Mouse (Mus musculus) activated CD4-positive, CD25-positive, alpha-beta regulatory T cell, adult 4 months (primary cell): ENCODE results near the gene Slc24a4. TPM values are rescaled to one million over a fixed set of nuclear protein-coding genes. Genes with fewer than 3 reads are reported as not detected.
"Not testable (repeated sequence)": the region's sequence is repeated elsewhere in the genome, so short reads cannot be mapped to it uniquely, and the experiment has no call there.

Source experiments
- ATAC-seq: one replicate; pipeline ENCODE4 v1.8.0; 2017
- polyA plus RNA-seq, 2 experiments: library from polyadenylated mRNA; unstranded; fragments of 100-300 nt; shearing (Covaris generic); gene quantifications; one replicate each; pipeline ENCODE4 v1.2.1; 2017

Gene Slc24a4
- polyA plus RNA-seq, 2 experiments from 2014 or later: not detected

DNA sequence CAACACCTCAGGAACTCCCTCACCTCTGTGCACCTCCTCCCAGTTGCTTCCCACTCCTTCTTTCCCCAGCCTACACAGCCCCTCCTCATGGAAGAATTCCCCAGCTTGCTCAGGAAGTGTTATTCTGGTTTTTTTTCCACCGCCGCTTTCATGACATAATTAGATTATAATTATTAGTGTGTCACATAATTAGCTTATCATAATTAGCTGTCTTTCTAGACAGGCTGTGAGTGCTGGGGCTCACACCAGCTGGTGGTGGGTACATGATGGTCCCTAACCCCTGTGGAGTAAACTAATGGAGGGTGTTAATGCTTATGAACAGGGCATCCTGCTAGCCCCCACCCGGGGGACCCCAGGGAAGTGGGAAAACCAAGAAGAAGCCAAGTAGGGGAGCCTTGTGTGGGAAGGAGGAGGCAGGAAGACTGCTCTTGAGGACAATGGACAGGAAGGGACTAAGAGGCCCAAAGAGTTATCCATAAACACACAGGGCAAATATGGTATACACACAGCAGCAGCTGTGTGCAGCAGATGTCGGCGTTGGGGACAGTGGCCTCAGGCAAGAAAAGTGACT is 38.2 kb downstream of the Slc24a4 start:
- no peak for ATAC-seq

DNA sequence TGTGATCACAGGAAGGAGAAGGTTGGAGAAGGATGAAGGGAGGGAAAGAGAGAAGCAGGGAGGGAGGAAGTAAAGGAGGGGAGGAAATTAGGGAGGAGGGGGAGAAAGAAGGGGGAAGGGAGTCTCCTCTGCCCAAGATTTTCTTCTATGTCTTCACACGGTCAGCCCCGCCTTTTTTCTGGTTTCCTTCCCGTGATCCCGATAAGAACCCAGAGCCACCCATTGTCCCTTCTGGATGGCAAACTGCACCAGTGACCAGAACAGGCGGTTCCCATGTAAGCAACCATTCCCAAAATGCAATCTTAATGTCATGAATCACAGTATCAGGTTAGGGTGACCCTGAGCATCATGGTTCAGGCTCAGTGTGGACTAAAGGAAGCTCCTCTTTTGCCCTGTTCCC is 38.8 kb downstream of the Slc24a4 start:
- no peak for ATAC-seq

DNA sequence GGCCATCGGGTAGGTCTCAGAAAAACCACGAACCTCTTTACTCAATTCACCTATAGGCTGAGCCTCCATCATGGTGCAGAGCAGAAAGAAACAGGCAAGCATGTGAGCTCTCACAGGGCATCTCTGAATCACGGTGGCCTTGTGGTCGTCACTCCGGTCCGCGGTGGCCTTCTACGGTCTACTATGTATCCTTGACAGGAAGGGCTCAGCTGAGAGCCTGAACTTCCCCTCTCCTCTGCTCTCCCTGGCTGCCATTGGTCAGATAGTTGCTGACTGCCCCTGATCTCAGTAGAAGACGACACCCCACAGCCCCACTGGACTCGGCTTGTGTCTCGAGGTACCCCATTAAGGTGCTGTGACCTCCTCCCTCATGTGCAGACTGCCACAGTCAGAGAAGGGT is 44.2 kb downstream of the Slc24a4 start:
- no peak for ATAC-seq

DNA sequence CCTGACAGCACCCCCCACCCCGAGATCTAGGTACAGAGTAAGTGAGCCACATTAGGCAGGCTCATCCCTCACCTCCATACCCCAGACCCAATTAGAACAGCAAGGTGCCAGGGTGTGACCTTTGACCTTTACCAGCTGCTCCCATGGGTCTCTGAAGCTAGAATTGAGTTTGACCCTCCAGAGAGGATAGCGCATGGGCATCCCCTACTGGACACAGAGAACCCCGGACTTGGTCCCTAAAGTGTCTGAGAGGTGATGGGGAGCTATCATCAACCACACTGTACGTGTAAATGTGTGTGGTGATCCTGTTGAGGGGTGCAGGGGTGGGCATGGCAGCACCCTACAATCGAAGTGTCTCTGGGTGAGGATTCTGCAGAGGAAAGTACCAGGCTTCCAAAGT is 44.8 kb downstream of the Slc24a4 start:
- no peak for ATAC-seq

DNA sequence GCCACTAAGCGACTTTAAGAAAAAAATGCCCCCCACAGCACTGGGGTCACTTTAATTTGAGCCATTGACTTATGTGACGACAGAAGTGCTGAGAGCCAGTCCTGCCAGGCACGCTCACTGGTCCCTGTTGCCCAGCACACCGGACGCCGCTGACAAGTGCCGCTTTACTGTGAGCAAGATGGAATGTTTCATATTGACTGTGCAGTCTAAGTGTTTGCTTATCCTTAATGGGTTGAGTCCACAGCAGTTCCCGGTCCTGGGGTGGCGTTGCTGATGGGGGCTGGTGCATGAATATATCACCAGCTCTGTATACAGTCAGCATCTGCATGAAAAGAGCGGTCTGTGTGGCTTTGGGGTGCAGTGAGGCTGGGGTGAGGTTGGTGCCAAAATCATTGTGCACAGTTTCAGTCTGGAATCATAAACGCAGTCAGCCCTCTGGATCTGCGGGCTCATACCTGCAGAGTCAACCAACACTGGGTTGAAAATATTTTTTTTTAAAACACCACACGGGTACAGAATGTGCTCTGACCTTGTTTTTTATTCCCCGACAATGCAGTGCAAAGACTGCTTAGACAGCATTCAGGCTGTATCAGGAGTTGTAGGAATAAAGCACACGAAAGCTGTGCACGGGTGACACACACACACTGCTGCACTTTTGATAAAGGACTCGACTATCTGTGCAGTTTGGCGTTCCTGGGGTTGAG is 52.0 kb downstream of the Slc24a4 start:
- no peak for ATAC-seq

DNA sequence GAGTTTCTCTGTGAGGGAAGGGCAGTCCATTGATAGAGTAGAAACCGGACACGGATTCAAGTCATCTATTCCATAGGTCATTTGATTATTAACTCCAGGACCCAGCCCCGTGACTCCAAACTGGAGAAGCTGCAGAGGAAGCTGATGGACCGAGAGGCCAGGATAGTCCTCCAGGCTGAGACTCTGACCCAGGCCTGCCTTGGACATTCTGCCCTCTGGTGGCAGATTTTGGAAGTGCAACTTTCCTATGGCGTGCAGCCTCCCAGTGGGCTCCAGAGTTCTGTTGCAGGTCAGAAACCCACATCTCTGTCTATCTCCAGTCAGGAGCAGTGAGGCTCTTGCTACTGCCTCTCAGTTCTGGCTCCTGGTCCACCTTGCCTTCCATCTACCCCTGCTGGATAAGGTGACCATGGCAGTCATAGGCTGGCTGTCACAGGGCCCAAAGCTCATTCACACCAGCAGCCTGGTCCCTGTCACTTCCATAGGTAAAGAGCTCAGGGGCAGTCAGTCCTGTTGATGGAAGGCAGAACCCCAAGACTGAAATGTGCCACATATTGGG is 53.3 kb downstream of the Slc24a4 start:
- ATAC-seq: no peak

DNA sequence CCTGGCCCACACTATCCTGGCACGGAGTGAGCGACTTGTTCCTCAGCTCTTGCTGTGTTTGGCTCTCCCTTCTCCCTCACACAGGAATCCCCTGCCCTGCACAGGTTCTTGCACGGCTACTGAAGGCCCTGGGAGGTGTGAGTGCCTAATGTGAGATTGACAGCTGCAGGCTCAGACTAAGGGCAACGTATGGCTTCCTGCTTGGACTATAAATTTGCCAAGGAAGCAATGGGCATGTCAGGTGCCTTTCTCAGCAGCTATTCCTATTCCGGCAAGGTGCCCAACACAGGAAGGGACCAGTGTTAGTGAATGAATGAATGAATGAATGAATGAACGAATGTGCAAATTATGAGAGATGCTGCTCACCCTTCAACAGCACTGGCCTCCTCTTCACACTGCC is 54.1 kb downstream of the Slc24a4 start:
- no peak for ATAC-seq

DNA sequence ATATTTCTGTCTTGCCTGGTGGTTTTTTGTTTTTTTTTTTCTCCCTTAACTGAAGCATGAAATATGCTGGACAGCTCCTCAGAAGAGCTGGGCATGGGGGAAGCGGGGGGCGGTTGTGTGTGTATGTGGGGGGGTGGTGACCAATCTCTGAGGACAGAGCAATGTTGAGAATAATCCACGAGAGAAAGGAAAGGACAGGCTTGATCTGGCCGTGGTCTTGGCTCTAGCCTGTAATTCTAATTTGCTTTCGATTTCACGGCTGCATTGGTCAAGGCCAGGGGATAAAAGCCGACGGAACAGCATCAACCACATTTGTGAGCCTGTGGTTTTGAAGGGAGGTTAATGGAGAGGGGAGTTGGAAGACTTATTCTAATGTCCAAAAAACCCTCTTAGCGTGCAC is 54.7 kb downstream of the Slc24a4 start:
- ATAC-seq: no peak

DNA sequence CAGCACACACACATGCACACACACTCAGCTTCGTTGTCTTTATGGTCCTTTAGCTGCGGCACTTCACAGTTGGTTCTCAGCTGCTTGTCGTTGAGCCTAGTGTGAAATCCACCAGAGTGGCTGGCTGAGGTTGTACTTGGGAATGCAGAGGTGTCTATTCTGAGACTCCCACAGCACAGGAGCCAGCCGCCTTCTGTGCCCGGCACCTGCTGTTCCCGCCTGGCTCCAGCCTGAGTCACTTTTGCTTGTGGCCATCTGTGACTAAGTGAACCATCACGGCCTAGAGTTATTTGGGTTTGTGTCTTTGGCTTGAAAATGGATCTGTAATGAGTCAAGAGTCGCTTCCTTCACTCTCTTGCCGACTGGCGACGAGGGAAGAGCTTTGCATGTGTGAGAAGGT is 62.3 kb downstream of the Slc24a4 start:
- ATAC-seq: no peak

DNA sequence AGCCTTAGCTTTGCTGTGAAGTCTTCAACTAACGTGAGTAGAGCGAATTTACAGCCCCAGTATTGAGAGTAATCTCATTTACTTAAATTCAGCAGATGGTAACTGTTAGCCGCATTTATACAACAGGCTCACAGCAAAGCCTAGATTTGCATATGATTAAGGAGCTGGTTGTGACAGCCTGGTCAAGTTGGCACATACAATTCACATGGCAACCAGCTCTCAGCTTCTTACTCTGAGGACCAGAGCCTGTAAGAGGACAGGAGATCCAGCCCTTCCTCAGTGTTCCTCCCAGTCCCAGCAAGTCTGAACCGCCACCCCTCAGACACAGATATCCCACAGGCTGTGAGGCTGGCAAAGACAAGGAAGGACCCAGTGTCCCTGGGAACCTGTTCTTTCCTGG is 73.0 kb downstream of the Slc24a4 start:
- ATAC-seq: no peak

DNA sequence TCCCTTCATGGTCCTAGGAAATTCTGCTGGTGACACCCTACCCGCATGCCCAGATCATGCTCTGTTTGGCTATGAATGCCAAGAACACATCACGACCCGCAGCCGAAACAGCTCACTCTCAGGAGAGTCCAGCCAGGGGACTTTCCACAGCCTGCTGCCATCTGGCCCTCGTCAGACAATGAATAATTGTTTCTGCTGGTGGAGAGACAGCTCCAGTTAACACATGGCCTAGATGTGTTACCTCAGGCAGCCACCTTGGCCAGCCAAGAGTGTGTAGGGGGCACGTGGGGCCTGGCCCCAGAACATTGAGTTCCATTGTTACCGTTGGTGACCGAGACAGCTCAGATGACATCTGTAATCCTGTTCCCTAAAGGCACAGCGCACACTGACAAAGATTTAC is 74.4 kb downstream of the Slc24a4 start:
- no peak for ATAC-seq

DNA sequence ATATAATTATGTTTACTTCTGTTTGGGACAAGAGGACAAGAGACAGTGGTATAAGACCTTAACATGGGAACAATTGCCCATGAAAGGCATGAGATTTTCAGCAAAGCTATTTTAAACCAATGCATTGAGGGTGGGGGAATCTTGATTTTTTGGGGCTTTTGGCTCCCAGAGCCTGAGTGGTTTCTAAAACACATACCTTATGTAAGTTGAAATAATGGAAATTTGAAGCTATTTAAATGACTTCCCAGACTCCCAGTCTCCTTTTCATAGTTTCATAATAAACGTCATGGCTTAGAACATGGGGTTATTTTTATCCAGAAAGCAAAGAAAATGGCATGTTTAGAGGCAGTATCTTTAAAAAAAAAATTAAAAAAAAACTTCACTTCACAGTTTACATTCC is 77.9 kb downstream of the Slc24a4 start:
- no peak for ATAC-seq

DNA sequence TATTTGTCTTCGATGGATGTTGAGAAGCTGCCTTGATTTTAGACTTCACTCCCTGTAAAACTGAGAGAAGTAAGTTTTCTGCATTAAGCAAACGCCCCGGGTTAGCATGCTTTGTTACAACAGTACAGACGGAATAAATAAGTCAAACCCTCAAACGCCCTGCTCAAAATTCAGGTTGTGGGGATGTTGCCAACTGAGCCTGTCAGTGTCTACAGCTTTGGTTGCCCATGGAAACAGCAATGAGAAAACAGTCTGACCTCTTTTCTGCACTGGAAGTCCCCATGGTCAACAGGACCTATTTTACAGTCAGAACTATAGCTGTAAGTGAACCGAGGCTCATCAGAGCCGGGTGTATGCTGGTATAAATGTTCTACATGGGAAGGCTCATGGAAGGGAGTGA is 78.7 kb downstream of the Slc24a4 start:
- no peak for ATAC-seq

DNA sequence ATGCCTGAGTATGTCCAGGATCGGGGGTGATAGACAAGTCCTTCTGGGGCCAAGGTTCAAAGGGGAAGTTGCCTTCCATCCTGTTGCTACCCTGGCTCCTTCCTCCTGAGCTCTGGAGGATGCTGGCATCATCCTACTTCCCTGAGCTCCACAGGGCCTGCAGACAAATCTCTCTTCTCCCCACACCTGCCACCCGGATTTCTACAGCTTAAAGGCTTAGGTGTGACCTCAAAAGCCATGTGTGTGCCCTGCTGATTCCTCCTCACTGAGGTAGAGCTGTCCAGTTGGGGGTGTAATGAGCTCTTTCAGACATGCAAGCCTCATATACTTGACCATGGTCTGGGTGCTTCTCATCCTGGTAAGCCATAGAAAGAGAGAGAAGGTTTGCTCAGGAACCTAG is 82.3 kb downstream of the Slc24a4 start:
- ATAC-seq: no peak

DNA sequence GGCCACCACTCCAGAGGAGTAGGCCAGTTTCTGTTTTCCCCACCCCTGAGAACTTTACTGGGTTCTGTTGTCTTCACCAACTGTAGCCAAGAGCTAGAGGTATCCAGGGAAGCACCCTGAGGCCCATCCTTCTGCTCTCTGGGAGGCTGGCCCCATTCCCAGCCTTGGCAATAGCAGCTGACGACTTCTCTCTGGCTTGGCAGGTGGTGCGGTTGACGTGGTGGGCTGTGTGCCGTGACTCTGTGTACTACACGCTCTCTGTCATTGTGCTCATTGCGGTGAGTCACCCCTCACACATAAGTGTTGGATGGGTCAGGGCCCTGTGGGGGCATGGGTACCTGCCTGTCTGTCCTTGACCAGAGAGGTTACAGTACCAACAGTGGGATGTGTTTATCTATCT is 94.9 kb downstream of the Slc24a4 start:
- ATAC-seq: no peak

DNA sequence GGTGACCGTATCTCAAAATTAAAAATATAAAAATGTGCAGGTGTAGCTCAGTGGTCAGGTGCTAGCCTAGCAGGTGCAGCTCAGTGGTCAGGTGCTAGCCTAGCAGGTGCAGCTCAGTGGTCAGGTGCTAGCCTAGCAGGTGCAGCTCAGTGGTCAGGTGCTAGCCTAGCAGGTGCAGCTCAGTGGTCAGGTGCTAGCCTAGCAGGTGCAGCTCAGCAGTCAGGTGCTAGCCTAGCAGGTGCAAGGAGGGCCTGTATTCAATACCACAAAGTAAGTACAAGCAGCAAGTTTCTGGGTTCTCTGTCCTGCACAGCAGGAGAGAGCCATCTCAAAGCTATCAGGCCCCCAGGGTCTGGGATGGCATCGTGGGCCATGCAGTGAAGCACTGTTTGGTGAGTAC is 95.6 kb downstream of the Slc24a4 start:
- ATAC-seq: not testable (repeated sequence)

DNA sequence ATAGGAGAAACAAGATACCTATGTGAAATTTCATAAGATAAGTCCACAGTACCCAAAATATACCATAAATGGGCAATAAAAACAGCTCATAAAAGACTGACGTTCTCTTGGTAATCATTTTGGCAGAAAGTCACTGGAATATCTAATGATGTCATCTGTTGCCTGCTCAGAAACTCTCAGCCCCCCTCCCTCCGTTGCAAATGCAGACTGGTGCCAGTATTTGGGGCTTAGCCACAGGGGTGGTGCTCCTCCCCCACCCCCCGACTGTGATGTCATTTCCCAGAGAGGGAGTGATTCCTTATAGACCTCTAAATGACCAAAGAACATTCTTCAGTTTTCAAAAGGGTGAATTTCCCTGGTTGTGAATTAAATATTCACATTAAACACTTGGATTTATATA is 96.6 kb downstream of the Slc24a4 start:
- no peak for ATAC-seq

DNA sequence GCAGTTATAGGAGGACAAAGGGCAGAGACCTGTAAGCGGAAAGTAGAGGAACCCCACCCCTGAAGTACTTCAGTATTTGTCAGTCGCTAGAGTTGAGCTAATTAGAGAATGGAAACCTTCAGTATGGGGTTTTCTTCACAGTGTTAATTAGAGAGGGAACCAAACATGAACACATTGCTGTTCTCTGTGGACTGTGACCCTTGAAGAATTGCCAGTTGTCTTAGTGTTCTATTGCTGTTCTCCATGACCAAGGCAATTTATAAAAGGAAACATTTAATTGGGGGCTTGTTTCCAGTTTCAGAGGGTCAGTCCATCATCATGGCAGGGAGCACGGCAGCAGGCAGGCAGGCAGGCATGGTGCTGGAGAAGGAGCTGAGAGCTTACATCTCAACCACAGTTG is 107.0 kb downstream of the Slc24a4 start:
- ATAC-seq: no peak

DNA sequence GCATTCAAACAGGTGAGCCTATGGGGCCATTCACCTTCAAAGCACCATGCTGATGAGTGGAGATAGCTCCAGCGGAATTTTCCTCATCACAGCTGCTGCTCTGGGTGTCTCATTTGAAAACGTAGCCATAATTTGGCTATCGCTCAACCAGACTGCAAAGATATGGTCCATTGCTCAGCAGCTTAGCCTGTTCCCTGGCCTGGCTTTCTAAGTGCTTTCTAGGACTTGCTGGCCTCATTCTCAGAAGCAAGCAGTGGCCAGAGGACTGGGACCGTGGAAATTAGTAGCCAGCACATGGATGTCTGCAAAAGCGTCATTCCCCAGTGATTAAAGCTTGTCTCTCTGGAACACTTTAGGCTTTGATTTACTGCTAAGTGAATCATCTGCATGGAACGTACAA is 107.8 kb downstream of the Slc24a4 start:
- ATAC-seq: no peak

DNA sequence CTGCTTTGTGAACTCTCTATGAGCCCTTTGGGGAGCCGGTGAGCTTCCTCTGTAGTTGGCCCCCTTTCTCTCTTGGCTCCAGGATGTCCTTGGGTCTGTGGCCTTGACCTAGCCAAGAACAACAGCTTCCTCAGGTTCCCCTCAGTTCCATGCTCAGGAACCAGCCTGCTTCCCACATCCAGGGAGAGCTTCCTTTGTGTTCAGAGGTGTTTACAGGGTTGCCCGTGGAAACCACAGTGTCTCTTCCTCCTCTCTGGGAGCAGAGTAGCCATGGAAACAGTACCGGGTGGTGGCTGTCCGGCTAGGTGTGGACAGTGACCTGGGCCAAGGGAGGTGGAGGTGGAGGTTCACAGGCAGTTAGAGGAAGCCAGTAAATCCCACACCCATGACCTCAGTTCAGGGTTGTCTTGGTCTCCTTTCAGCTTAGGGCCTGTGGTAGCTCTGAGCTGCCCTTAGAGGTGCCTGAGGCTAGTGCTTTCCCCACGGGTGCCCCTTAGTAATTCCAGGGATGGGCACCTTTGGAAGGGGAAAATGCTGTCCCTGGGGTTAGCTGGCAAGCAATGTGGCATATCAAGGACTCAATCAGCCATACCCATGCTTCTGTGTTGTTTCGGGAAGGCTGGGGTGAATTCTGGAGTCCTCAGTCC is 113.7 kb downstream of the Slc24a4 start:
- no peak for ATAC-seq

DNA sequence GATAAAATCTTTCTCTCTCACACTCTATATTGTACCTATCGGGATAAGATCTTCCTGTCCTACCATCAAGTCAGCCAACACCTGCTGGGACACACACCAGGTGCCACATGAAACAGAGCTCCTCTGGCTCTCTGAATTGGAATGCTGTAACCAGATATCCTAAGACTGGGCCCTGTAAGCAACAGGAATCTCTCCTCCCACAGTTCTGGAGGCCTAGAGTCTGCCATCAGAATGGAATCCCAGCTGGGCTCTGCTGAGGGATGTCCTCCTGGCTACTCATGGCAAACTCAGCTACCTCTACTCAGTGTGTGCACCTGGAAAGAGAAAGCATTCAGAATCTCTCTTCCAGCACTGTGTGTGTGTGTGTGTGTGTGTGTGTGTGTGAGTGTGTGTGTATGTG is 115.4 kb downstream of the Slc24a4 start:
- no peak for ATAC-seq

DNA sequence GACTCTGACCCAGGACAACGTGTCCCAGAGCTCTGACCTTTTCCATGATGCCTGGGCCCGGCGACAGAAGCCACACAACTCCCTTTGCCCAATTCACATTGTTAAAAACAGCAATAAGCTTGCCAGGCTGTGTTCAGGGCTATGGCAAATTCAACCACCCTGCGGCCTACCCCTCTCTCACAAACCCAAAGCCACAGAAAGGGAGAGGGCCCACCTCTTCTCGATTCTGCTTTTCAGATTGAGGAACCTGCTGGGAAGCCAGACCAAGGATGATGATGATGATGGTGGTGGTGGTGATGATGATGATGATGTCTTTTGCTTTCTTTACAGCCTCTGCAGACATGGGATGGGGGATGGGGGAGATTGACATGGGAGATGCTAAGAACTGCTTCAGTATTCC is 117.7 kb downstream of the Slc24a4 start:
- ATAC-seq: no peak

DNA sequence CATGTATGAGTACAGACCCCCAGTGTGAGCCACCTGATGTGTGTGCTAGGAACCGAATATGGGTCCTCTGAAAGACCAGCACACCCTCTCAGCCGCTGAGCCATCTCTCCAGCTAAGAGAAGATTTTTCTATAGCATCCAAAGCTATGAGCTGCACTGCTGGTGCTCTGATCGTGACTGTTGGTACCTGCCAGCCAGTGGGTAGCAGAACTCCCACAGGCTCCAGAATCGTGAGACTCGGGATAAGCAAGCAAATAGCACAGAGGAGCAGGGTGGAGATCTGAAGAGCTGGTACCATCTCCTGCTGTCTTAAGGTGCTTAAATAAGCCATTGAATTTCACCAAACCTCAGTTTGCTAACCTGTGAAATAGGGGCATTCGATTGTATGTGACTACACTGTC is 119.6 kb downstream of the Slc24a4 start:
- no peak for ATAC-seq

DNA sequence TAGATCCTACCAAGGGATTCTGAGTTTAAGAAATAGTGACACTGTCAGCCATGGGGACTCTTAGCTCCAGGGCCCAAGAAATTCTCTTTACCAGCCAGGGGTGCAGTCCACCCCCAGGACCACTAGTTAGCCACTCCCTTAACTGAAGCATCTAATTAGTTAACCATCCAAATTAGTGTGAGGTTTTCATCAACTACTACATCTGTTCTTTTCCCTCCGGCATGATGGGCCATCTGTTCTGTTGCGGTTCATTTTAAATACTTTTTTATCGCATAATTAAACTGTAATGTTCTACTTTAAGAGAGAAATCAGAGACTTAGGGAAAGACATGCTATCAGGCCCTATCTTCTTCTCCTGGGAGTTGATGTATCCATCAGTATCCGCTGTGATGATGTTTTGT is 121.8 kb downstream of the Slc24a4 start:
- ATAC-seq: no peak
